Mouse (Mus musculus) forebrain, embryonic 16.5 days (tissue): ENCODE measurements around the gene Pgam2. TPM values are rescaled to one million over a fixed set of nuclear protein-coding genes. Genes with fewer than 3 reads are reported as not detected.

Experiments used
- ATAC-seq: fragments of 200-750 bp; cut with Nextera tagmentation; 2 replicates; pipeline ENCODE4 v1.8.0; 2017; ENCODE audit warnings: mild to moderate bottlenecking, moderate library complexity
- H3K27ac ChIP-seq: fragments of 300-500 bp; sonication (generic); 2 replicates; pipeline ENCODE4 v1.5.1; 2014; ENCODE audit warnings: low read length, control low read depth
- H3K27me3 ChIP-seq: fragments of 300-500 bp; sonication (generic); replicated peaks from 2 replicates; pipeline ENCODE4 v1.6.1; 2014; ENCODE audit warnings: low read length; ENCODE audit not compliant: control insufficient read depth, insufficient read depth
- H3K36me3 ChIP-seq: fragments of 300-500 bp; sonication (generic); 2 replicates; pipeline ENCODE4 v1.6.1; 2014; ENCODE audit not compliant: control insufficient read depth, insufficient read depth
- H3K4me1 ChIP-seq: fragments of 300-500 bp; sonication (generic); replicated peaks from 2 replicates; pipeline ENCODE4 v1.6.1; 2014; ENCODE audit warnings: low read length; ENCODE audit not compliant: control insufficient read depth, insufficient read depth
- H3K4me2 ChIP-seq: fragments of 300-500 bp; sonication (generic); 2 replicates; pipeline ENCODE4 v1.6.1; 2014; ENCODE audit warnings: mild to moderate bottlenecking, low read length, control low read depth
- H3K4me3 ChIP-seq: fragments of 300-500 bp; sonication (generic); replicated peaks from 2 replicates; pipeline ENCODE4 v1.5.1; 2014; ENCODE audit warnings: mild to moderate bottlenecking, low read length, control low read depth
- H3K9ac ChIP-seq: fragments of 300-500 bp; sonication (generic); replicated peaks from 2 replicates; pipeline ENCODE4 v1.6.1; 2014; ENCODE audit warnings: low read depth, low read length, control low read depth
- H3K9me3 ChIP-seq: fragments of 300-500 bp; sonication (generic); 2 replicates; pipeline ENCODE4 v1.6.1; 2016; ENCODE audit warnings: low read length; ENCODE audit not compliant: control insufficient read depth
- WGBS: fragments of 180-500 bp; shearing (Covaris S2); extraction: QIAGEN DNeasy Blood & Tissue Kit; methylation state at CpG from one replicate; pipeline ENCODE4 v1.1.7; 2014; 5-methylcytosine and 5-hydroxymethylcytosine counted together
- polyA plus RNA-seq: library from polyadenylated mRNA; unstranded; fragments of >200 nt; fragmentation: Nextera tagmentation; extraction: Ambion mirVana; gene quantifications from 2 replicates; pipeline ENCODE4 v1.2.1, GENCODE M21; 2015

The Pgam2 gene
- 1.9 and 2.4 TPM in 2 replicates for polyA plus RNA-seq

DNA sequence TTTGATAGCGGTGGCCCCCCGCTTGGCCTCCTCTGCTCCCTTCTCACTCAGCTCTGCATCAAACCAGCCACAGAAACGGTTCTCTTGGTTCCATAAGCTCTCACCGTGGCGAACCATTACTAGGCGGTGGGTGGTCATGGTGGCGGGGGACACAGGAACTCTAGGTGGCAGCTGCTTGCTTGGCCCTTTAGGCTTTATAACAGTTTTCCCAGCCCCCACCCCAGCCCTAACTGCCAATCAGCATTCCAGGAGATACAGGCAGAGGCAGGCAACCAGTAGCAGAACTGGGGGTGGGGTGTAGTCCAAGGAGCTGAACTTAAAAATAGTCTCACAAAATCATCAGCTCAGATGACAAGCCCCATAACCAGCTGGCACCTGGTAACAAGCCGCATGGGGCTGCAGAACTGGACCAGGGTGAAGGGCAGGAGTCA is at the start of gene Pgam2:
Gene Pgam2 (minus strand): TSS at position 183 of the 431 bp plus-strand sequence.
- no peaks in the 10 kb centered on the region for H3K4me1 ChIP-seq
- WGBS = 58% methylated on average over 8 of the region's 8 CpGs

DNA sequence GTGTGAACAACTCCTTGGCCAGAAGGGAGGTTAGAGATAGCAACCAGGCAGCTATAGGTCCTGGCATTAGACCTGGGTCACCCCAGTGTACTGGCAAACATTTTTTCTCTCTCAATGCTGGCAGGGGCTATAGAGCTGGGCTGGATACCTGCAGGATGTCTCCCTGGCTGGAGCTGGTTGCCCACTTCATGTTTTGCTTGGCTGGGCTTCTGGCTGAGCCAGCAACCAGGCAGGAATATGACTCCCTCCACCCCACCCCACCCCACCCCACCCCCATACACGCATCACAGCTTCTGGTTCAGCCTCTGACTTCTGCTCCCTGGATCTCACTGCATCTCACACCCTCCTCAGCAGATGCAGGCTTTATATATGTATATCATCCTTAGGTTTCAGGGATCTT is 48.8 kb upstream of the Pgam2 start:
- ATAC-seq = no peak
- Histone ChIP-seq H3K36me3 (no peaks in the 10 kb centered on the region), H3K9me3 (no peaks in the 10 kb centered on the region), H3K4me1 (peaks cover 13% of the 10 kb centered on the region), H3K4me2 (no peak overlapping the region), H3K27me3 (no peaks in the 10 kb centered on the region), H3K9ac (no peak overlapping the region), H3K27ac (no peak overlapping the region), H3K4me3 (no peak overlapping the region)
- 50% methylated on average over 1 of the region's 1 CpGs for WGBS

More for the DNA sequence above, at the start of gene Pgam2:
- Histone ChIP-seq H3K9me3 (no peaks in the 10 kb centered on the region), H3K36me3 (peaks cover 14% of the 10 kb centered on the region), H3K4me2 (no peak within 1 kb of the TSS), H3K4me3 (no peak within 1 kb of the TSS), H3K9ac (no peak within 1 kb of the TSS), H3K27ac (no peak within 1 kb of the TSS), H3K27me3 (no peaks in the 10 kb centered on the region)
- 0 out of 2 replicates have a peak, but pooled peaks have one; percentile 4 for ATAC-seq

DNA sequence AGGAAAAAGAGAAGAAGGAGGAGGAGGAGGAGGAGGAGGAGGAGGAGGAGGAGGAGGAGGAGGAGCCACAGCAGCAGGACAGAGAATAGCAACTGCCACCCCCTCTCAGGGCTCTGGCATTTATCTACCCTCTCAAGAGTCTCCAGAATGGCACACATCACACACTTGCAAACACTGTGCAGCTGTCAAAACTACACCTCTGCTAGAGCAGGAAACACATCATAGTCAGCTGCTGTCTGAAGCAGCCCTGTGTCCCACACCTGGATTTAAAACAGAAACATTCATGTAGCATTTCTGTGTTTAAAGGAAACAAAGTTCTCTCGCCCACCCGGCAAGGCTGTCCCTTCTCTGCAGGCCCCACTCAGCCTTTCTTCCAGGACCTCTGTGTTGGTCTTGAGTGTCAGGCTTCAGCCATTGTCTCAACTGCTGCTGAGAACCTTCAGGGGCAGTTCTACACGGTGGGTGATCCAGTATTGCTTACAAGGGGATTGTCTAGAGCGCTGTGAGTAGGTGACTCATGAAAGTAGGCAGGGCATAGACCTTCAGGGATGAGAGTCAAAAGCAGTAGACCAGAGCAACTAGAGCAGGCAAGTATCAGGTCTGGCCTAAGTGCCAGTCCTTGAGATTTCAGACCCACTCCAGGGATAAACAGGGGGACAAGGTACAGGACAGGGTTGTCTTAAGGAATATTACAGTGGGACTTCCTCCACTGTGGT is 47.6 kb upstream of the Pgam2 start:
- H3K4me2 ChIP-seq = no peak overlapping the region
- WGBS = 48% methylated on average over 4 of the region's 4 CpGs
- no peaks in the 10 kb centered on the region for H3K36me3 ChIP-seq
- ATAC-seq = no peak
- peaks cover 13% of the 10 kb centered on the region for H3K4me1 ChIP-seq
- H3K9me3 ChIP-seq = no peaks in the 10 kb centered on the region
- no peaks in the 10 kb centered on the region for H3K27me3 ChIP-seq
- no peak overlapping the region for H3K4me3 ChIP-seq
- H3K27ac ChIP-seq = no peak overlapping the region
- H3K9ac ChIP-seq = no peak overlapping the region

GRCm38 (mm10) chr11:5850452-5850851 is 46.9 kb upstream of the Pgam2 start:
- H3K36me3 ChIP-seq = no peaks in the 10 kb centered on the region
- WGBS = 69% methylated on average over 5 of the region's 5 CpGs
- H3K4me3 ChIP-seq = no peak overlapping the region
- H3K4me2 ChIP-seq = no peak overlapping the region
- no peaks in the 10 kb centered on the region for H3K9me3 ChIP-seq
- H3K9ac ChIP-seq = no peak overlapping the region
- no peak overlapping the region for H3K27ac ChIP-seq
- peaks cover 13% of the 10 kb centered on the region for H3K4me1 ChIP-seq
- no peak for ATAC-seq
- H3K27me3 ChIP-seq = no peaks in the 10 kb centered on the region

- Histone ChIP-seq H3K27me3 (no peaks in the 10 kb centered on the region), H3K4me2 (no peak overlapping the region), H3K4me1 (peaks cover 13% of the 10 kb centered on the region), H3K9me3 (no peaks in the 10 kb centered on the region), H3K9ac (no peak overlapping the region), H3K36me3 (no peaks in the 10 kb centered on the region), H3K4me3 (no peak overlapping the region), H3K27ac (no peak overlapping the region; the same call in 1 of the 2 replicates)
- 41% methylated on average over 2 of the region's 2 CpGs for WGBS
- ATAC-seq = peak; percentile 21; the same call in 1 of the 2 replicates
These were observed 45.8 kb upstream of the Pgam2 start for GRCm38 (mm10) chr11:5849316-5849715.

DNA sequence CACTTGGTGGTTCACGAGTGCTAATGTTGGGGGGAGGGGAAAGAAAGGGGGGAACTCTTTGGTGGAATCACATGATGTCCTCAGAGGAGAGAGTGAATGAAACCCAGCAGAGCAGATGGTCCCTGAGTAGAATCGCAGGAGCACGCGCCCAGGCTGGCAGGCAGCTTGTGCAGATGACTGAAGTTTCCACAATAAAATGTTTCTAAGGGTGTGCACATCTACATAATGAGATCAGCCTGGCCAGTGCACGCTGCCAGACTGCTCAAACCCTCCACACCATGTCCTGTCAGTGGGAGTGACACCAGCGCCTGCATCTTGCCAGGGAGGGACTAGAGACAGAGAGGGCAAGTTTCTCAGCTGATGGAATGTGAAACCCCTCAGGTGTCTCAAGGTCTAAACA is 45.2 kb upstream of the Pgam2 start:
- no peak overlapping the region for H3K4me3 ChIP-seq
- peak overlapping the region; percentile 71 for H3K27ac ChIP-seq
- no peak overlapping the region for H3K4me2 ChIP-seq
- H3K27me3 ChIP-seq = no peaks in the 10 kb centered on the region
- peaks cover 13% of the 10 kb centered on the region for H3K4me1 ChIP-seq
- no peaks in the 10 kb centered on the region for H3K36me3 ChIP-seq
- H3K9me3 ChIP-seq = no peaks in the 10 kb centered on the region
- ATAC-seq = peak; percentile 94
- 12% methylated on average over 6 of the region's 6 CpGs for WGBS
- H3K9ac ChIP-seq = no peak overlapping the region

DNA sequence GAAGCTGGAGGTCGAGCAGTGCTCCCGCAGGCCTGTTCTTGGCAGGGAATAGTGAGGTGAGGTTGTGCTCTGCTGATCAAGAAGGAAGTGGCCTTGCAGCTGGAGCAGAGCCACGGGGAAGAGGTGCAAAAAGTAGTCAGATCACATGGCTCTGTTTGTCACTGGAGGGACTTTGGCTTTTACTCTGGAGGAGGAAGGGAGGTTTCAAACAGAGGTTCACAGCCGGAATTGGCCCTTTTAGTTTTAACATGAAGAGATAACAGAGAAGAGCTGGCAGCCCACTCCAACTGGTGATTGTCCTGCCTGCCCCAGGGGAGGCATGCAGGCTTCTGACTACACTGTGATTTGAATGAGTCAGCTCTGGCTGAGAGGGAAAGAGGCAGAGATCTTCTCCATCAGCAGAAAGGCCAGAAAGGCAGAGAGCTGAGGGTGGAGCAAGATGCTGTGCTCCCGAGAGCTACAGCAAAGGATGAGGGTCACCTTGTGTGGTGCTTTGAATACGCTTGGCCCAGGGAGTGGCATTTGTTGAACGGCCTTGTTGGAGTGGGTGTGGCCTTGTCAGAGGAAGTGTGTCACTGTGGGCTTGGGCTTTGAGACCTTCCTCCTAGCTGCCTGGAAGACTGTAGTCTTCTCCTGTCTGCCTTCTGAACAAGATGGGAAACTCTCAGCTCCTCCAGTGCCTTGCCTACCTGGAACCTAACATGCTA is 43.3 kb upstream of the Pgam2 start:
- Histone ChIP-seq H3K4me2 (no peak overlapping the region), H3K4me1 (peaks cover 13% of the 10 kb centered on the region), H3K9ac (no peak overlapping the region), H3K27me3 (no peaks in the 10 kb centered on the region), H3K9me3 (no peaks in the 10 kb centered on the region), H3K36me3 (no peaks in the 10 kb centered on the region), H3K4me3 (no peak overlapping the region), H3K27ac (no peak overlapping the region)
- no peak for ATAC-seq
- 80% methylated on average over 7 of the region's 7 CpGs for WGBS

- no peak overlapping the region for H3K4me3 ChIP-seq
- WGBS = 77% methylated on average over 3 of the region's 3 CpGs
- H3K27ac ChIP-seq = no peak overlapping the region
- H3K27me3 ChIP-seq = no peaks in the 10 kb centered on the region
- no peak for ATAC-seq
- no peak overlapping the region for H3K9ac ChIP-seq
- no peaks in the 10 kb centered on the region for H3K9me3 ChIP-seq
- no peak overlapping the region for H3K4me2 ChIP-seq
- no peaks in the 10 kb centered on the region for H3K36me3 ChIP-seq
- H3K4me1 ChIP-seq = no peaks in the 10 kb centered on the region
These were observed 39.6 kb upstream of the Pgam2 start for GRCm38 (mm10) chr11:5843131-5843530.

- Histone ChIP-seq H3K4me2 (no peak overlapping the region), H3K27ac (no peak overlapping the region), H3K4me3 (no peak overlapping the region), H3K27me3 (no peaks in the 10 kb centered on the region), H3K4me1 (0 out of 2 replicates have a peak, but pooled peaks cover 3% of the 10 kb centered on the region), H3K36me3 (no peaks in the 10 kb centered on the region), H3K9me3 (no peaks in the 10 kb centered on the region), H3K9ac (no peak overlapping the region)
- WGBS = 97% methylated on average over 2 of the region's 2 CpGs
- no peak for ATAC-seq
These were observed 38.2 kb upstream of the Pgam2 start for GRCm38 (mm10) chr11:5841751-5842150.
